Mouse (Mus musculus) olfactory bulb, adult 2 months (tissue): ENCODE data around the gene Fam78a.

ENCODE experiments used
- CTCF ChIP-seq: fragments of 200-500 bp; IDR thresholded peaks from 2 replicates; pipeline ENCODE4 v1.5.1; 2012; ENCODE audit warnings: low read depth, mild to moderate bottlenecking, low read length, moderate library complexity; ENCODE audit not compliant: insufficient read depth
- POLR2A ChIP-seq: fragments of 200-500 bp; IDR thresholded peaks from 2 replicates; pipeline ENCODE4 v1.6.1; 2012; ENCODE audit warnings: mild to moderate bottlenecking, low read depth, low read length, moderate library complexity; ENCODE audit not compliant: insufficient read depth

DNA sequence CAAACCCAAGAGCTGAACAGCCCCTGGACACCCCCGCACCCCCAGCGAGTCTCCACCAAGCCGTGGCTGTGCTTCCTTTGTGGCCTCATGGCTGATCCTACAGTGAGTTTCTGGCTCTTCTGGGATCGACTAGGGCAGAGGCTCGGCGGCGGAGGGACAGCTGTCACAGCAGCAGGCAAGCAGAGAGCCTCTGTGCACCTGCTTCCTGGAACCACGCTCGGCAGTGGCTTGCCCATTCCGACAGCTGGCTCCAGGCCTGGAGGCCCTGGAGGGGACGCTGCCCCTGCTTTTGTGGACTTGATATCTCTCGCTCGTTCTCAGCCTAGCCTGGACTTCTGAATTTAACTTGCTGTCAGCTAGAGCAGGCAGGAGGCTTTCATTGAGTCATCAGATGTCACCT is 19.7 kb downstream of the Fam78a start:
- TF ChIP-seq CTCF (no peak), POLR2A (no peak)
